Mouse (Mus musculus) liver, postnatal 0 days (tissue): Measurements from ENCODE around the gene Lpcat2b.

ENCODE experiments used
- CTCF ChIP-seq: sonication (generic); IDR thresholded peaks from 2 replicates; pipeline ENCODE4 v1.5.1; 2016; ENCODE audit warnings: antibody characterized with exemption, low read depth
- EP300 ChIP-seq: IDR thresholded peaks from 2 replicates; pipeline ENCODE4 v1.6.1; 2016; ENCODE audit warnings: antibody characterized with exemption, low read depth, mild to moderate bottlenecking

GRCm38 (mm10) chr5:107389373-107389772 lies 42.0 kb upstream of the Lpcat2b start:
- no peak for TF ChIP-seq CTCF
- TF ChIP-seq EP300: no peak
